Mouse (Mus musculus): ENCODE results near the gene Brd2. TPM values are rescaled to one million over a fixed set of nuclear protein-coding genes. Genes with fewer than 3 reads are reported as not detected.

The Brd2 gene
- total RNA-seq, 2 experiments from 2014 or later: 70.3 to 88.9 TPM

DNA sequence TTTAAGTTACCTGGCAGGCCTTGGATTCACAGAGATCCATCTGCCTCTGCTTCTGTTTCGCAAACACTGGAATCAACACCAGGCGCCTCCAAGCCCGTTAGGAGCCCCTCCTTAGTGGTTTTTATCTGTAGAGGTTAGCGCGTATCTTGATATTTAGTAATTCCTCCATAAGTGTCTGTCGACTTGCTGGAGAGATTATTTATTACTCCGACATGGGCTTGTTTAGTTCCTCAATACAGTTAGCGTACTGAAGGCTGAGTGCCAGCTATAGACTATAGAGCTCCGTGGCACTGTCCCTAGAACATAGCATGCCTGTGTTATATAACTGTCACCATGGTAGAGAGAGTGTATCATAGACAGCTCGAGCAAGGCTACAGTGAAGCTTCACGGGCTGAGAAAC is 34.3 kb downstream of the Brd2 start:
- no peak for DNase-seq
- intact Hi-C loops (cut with DNase I): no loop called here
- H3K4me3 ChIP-seq: no peak overlapping the region
- H3K27ac ChIP-seq: no peak overlapping the region
- no peak for TF ChIP-seq CTCF (IDR thresholded peaks at IDR 0.05)

DNA sequence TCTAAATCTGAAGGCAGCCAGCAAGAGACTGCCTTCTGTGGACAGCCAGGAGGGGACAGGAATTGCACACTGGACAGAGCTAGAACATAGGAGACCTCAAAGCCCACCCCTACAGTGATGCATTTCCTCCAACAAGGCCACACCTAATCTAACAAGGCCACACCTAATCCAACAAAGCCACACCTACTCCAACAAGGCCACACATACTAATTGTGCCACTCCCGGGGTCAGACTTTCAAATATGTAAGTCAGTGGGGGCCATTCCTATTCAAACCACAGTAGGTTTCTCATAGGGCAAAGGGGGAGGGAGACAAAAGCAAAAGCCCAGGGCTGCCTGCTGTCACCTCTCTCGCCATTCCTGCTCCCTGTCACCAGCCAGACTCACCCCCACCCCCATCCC is 35.0 kb downstream of the Brd2 start:
- DNase-seq: no peak
- Histone ChIP-seq H3K27ac (no peak overlapping the region), H3K4me3 (no peak overlapping the region)
- TF ChIP-seq CTCF (IDR thresholded peaks at IDR 0.05): no peak
- intact Hi-C loops (cut with DNase I): no loop called here

DNA sequence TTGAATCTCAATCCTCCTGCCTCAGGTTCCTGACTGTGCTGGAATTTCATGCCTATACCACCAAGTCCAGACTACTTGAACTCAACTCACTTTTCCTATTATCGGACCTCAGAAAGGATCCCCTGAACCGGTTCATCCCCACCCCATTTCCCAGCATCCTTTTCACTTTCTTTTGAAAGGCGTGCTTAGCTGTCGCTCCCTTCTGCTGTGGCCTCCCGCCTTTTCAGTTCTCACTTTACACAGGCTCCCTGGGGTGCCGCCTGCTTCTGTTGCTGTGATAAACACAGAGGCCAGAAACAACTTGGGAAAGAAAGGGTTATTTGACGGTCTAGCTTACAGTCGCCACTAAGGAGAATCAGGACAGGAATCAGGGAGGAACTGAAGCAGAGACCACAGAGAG is 39.3 kb downstream of the Brd2 start:
- DNase-seq: no peak
- Histone ChIP-seq H3K27ac (no peak overlapping the region), H3K4me3 (no peak overlapping the region)
- no peak for TF ChIP-seq CTCF (IDR thresholded peaks at IDR 0.05)
- intact Hi-C loops (cut with DNase I): no loop called here

DNA sequence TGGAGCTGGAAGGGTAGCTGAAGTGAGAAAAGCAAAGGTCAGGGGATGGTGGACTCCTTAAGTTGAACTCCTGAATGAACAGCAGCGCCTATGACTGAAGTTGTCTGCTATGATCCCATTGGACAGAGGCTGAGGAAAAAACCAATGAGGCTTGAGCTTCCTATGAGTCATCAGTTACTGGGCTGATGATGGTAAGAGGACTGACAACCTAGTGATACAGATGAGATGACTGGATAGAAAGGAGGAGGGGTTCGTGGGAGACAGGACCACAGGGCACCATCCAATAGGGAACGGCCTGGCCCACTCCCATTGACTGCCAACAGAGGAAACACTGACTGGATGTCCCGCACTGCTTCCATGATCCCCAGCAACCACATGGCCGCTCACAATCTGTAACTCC is 42.8 kb downstream of the Brd2 start:
- intact Hi-C loops (cut with DNase I): no loop called here
- TF ChIP-seq CTCF (IDR thresholded peaks at IDR 0.05): no peak
- DNase-seq: no peak
- Histone ChIP-seq H3K27ac (no peak overlapping the region), H3K4me3 (no peak overlapping the region)

DNA sequence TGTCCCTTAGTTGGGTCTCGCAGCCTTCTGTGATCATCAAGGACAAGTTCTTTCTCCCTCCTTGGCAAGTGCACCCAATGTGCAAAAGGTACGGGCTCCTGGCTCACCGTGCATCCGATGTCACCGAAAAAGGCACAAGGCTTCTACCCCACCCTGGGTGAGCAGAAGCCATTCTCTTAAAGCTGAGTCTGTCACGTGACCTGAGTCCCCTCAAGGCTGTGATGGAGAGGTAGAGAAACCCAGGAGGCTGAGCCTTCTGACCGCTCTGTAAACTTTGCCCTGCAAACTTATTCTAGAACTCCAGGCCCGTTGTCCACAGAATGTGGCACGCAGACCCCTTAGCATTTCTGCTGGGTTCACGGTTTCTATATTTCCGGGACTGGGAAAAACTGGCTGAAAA is 43.4 kb downstream of the Brd2 start:
- intact Hi-C loops (cut with DNase I): no loop called here

DNA sequence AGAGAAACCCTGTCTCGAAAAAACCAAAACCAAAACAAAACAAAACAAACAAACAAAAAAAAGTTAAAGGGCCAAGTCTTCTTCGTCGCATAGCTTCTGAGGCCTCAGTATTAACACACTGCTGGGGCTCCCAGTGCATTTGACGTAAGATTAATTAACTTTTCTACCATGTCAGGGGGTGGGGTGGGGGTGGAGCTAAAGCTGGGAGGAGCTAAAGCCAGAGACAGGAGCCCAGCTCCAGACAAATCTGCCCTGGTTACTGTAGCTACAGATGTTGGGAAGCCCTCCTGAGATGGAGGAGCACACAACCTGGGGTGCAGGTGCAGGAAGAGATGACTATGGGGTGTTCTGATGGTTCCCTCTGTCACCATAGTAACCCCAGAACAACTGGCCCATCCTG is 44.3 kb downstream of the Brd2 start:
- TF ChIP-seq CTCF (IDR thresholded peaks at IDR 0.05): no peak
- no peak for DNase-seq
- intact Hi-C loops (cut with DNase I): no loop called here

More for the DNA sequence above, 43.4 kb downstream of the Brd2 start:
- TF ChIP-seq CTCF (IDR thresholded peaks at IDR 0.05): no peak
- Histone ChIP-seq H3K27ac (no peak overlapping the region), H3K4me3 (no peak overlapping the region)
- DNase-seq: no peak

DNA sequence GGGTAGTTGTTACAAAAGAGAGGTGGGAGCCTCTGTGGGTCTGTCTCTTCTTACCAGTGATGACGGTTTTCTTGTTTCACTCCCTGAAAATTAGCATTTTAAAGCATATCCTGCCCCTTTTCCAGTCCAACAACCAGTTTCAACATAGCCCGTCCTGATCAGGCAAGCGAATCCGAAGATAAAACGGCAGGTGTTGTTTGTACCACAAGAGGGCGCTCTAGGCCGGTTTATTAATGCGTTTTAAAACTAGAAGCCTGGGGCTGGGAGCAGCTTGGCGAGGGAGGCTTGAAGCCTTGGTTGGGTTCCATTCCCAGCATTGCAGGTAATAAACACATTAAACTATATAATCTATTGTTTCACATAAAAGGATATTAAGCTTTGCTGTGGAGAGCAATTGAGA is 44.9 kb downstream of the Brd2 start:
- TF ChIP-seq CTCF (IDR thresholded peaks at IDR 0.05): peak; percentile 79
- Histone ChIP-seq H3K27ac (no peak overlapping the region), H3K4me3 (peak overlapping the region; percentile 51)
- DNase-seq: peak; percentile 64
- intact Hi-C loops (cut with DNase I): loop anchor here (1.0 kb wide), 1 partner anchor 92 kb away; no protein-coding TSS in a partner anchor

More for the DNA sequence above, 44.3 kb downstream of the Brd2 start:
- peak overlapping the region; percentile 51 for H3K4me3 ChIP-seq
- no peak overlapping the region for H3K27ac ChIP-seq

DNA sequence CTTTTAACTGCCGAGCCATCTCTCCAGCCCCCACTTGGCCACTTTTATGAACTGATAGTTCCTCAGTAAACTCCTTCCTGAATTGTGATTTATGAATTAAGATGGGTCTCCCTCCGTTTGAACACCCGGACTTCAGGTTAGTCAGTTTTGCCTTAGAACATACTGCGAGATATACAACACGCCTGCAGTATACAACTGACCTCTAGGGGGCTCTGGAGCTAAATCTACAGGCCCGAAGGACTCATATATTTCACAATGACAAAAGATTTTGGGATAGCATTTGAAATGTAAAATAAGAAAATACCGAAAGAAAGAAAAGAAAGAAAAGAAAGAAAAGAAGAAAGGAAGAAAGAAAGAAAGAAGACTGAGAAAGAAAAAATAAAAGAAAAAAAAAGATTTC is 47.2 kb downstream of the Brd2 start:
- intact Hi-C loops (cut with DNase I): no loop called here
- Histone ChIP-seq H3K4me3 (no peak overlapping the region), H3K27ac (no peak overlapping the region)
- peak; percentile 71 for DNase-seq
- TF ChIP-seq CTCF (IDR thresholded peaks at IDR 0.05): peak; percentile 81

DNA sequence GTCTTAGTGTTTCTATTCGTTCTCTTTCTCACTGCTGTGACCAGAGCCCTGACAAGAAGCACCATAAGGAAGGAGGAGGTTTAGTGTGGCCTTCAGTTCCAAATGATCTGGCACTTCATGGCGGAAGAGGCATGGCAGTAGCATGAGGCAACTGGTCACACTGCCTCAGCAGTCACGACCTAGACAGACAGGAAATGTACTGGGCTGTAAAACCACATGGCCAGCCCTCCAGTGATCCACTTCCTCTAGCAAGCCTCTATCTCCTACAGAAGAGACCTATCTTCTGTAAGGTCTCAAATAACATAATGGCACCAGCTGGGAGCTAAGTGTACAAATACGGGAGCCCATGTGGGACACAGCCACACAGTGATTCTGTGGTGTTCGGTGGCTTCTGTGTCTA is 50.3 kb downstream of the Brd2 start:
- intact Hi-C loops (cut with DNase I): no loop called here
- TF ChIP-seq CTCF (IDR thresholded peaks at IDR 0.05): no peak

DNA sequence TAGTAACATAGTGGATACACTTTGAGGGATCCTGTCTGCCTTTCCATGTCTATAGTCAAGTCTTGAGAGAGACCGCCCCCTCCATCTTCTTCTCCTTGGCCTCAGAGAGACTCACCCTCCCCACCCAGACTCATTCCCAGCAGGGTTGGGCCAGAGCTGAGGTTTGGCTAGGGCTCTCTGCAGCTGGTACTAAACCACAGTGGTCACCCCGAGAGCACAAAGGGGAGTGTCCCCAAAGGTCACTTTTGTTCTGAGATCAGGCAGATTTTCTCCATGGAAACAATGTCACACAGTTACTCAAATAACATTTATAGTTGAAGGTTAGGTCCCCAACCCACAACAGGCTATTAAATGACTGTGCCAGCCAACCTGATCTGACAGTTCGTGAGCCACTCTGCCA is 53.6 kb downstream of the Brd2 start:
- DNase-seq: no peak

More for the DNA sequence above, 50.3 kb downstream of the Brd2 start:
- no peak for DNase-seq
- Histone ChIP-seq H3K4me3 (no peak overlapping the region), H3K27ac (no peak overlapping the region)

More for the DNA sequence above, 53.6 kb downstream of the Brd2 start:
- intact Hi-C loops (cut with DNase I): no loop called here
- TF ChIP-seq CTCF (IDR thresholded peaks at IDR 0.05): no peak
- Histone ChIP-seq H3K4me3 (no peak overlapping the region), H3K27ac (no peak overlapping the region)

Other genes with a start within 250 kb of the Brd2 start
- not detected for gene Gm7029, start 248.8 kb downstream of the Brd2 start, total RNA-seq (2021)
- under 1 TPM; 0.23 to 0.33 TPM for gene Kifc1, start 232.0 kb downstream of the Brd2 start, total RNA-seq (2021)
- not detected for gene Platr17, start 217.5 kb downstream of the Brd2 start, total RNA-seq (2021)
- 10 to 100 TPM; 13.3 to 13.9 TPM for gene Daxx, start 213.2 kb downstream of the Brd2 start, total RNA-seq (2021)
- gene Tapbp, start 206.7 kb downstream of the Brd2 start, total RNA-seq (2021): 10 to 100 TPM; 34.0 to 44.4 TPM
- gene Zbtb22, start 206.7 kb downstream of the Brd2 start, total RNA-seq (2021): 10 to 100 TPM; 14.5 to 14.8 TPM
- gene Rgl2, start 193.1 kb downstream of the Brd2 start, total RNA-seq (2021): 10 to 100 TPM; 31.4 to 34.0 TPM
- gene Pfdn6, start 182.3 kb downstream of the Brd2 start, total RNA-seq (2021): 10 to 100 TPM; 51.2 to 67.6 TPM
- 1 to 10 TPM; 8.6 to 8.8 TPM for gene Wdr46, start 182.0 kb downstream of the Brd2 start, total RNA-seq (2021)
- 1 to 10 TPM; 1.3 to 1.4 TPM for gene B3galt4, start 171.1 kb downstream of the Brd2 start, total RNA-seq (2021)
- 10 to 100 TPM; 31.7 to 33.4 TPM for gene Vps52, start 166.8 kb downstream of the Brd2 start, total RNA-seq (2021)
- gene Rps18, start 166.6 kb downstream of the Brd2 start, total RNA-seq (2021): 100 to 1,000 TPM; 364 to 443 TPM
- 10 to 100 TPM; 28.2 to 41.1 TPM for gene H2-K1, start 122.3 kb downstream of the Brd2 start, total RNA-seq (2021)
- gene Ring1, start 98.0 kb downstream of the Brd2 start, total RNA-seq (2021): 10 to 100 TPM; 11.6 to 12.8 TPM
- 10 to 100 TPM; 69.9 to 82.3 TPM for gene H2-Ke6, start 94.6 kb downstream of the Brd2 start, total RNA-seq (2021)
- gene Slc39a7, start 91.0 kb downstream of the Brd2 start, total RNA-seq (2021): 10 to 100 TPM; 44.6 to 49.5 TPM
- gene Rxrb, start 90.8 kb downstream of the Brd2 start, total RNA-seq (2021): 10 to 100 TPM; 40.5 to 41.7 TPM
- gene Col11a2, start 83.2 kb downstream of the Brd2 start, total RNA-seq (2021): 1 to 10 TPM; 3.0 to 9.6 TPM
- not detected for gene H2-Oa, start 30.3 kb downstream of the Brd2 start, total RNA-seq (2021)
- 1 to 10 TPM; 3.0 to 3.1 TPM for gene H2-DMa, start 3.1 kb downstream of the Brd2 start, total RNA-seq (2021)
- under 1 TPM; 0.46 to 0.47 TPM for gene H2-DMb2, start 20.7 kb upstream of the Brd2 start, total RNA-seq (2021)
- under 1 TPM; 0.38 to 0.61 TPM for gene H2-DMb1, start 30.4 kb upstream of the Brd2 start, total RNA-seq (2021)
- gene Tap1, start 64.9 kb upstream of the Brd2 start, total RNA-seq (2021): 1 to 10 TPM in 1 of 2 experiments, under 1 TPM in 1; 0.74 to 1.5 TPM
- 1 to 10 TPM; 1.4 to 1.7 TPM for gene Psmb9, start 65.1 kb upstream of the Brd2 start, total RNA-seq (2021)
- 1 to 10 TPM; 2.2 to 3.4 TPM for gene Psmb8, start 75.1 kb upstream of the Brd2 start, total RNA-seq (2021)
- 1 to 10 TPM; 4.9 to 7.5 TPM for gene Tap2, start 80.9 kb upstream of the Brd2 start, total RNA-seq (2021)
- gene H2-Ob, start 116.3 kb upstream of the Brd2 start, total RNA-seq (2021): under 1 TPM in 1 of 2 experiments, not detected in 1; 0.11 TPM
- gene H2-Ab1, start 135.1 kb upstream of the Brd2 start, total RNA-seq (2021): 1 to 10 TPM; 3.1 to 4.7 TPM
- gene H2-Aa, start 165.2 kb upstream of the Brd2 start, total RNA-seq (2021): 1 to 10 TPM; 5.3 to 6.0 TPM
- 1 to 10 TPM; 3.4 to 4.9 TPM for gene H2-Eb1, start 183.2 kb upstream of the Brd2 start, total RNA-seq (2021)
- not detected for gene H2-Eb2, start 203.0 kb upstream of the Brd2 start, total RNA-seq (2021)
- gene Btnl2, start 232.2 kb upstream of the Brd2 start, total RNA-seq (2021): under 1 TPM; 0.18 to 0.20 TPM

Measured in gastrocnemius, adult 2 months (tissue).